Mouse (Mus musculus) kidney, adult 2 months (tissue): ENCODE results near the gene Erg28.

Experiments used
- CTCF ChIP-seq: fragments of 200-500 bp; conservative IDR thresholded peaks from 2 replicates; pipeline ENCODE4 v1.5.1; 2011; ENCODE audit warnings: low read depth, mild to moderate bottlenecking, control low read depth, low read length, moderate library complexity, mixed read lengths; ENCODE audit not compliant: insufficient read depth, insufficient read length
- POLR2A ChIP-seq: fragments of 200-500 bp; IDR thresholded peaks from one replicate; pipeline ENCODE4 v1.6.1; 2011; ENCODE audit warnings: low read depth, low read length, control low read depth

GRCm38 (mm10) chr12:85869423-85869822 is 45.1 kb upstream of the Erg28 start:
- TF ChIP-seq CTCF (no peak), POLR2A (no peak)
